ENCODE assay signal across 8 mouse cellular contexts in the genomic region with DNA sequence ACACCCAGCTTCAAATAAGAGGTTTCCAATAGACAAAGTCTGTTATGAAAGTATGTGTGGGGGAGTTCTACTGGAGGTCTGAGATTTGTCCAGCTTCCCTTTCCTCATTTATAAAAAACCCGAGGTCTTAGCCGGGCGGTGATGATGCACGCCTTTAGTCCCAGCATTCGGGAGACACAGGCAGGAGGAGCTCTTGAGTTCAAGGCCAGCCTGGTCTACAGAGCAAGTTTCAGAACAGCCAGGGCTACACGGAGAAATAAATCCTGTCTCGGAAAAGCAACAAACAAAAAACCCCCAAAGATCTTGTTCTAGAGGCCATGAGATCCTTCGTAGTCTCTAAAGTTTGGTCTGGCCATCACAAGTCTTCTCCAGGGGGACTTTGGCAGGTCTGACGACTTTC. TPM values are rescaled to one million over a fixed set of nuclear protein-coding genes. Genes with fewer than 3 reads are reported as not detected.
DNase-seq lines count a peak whose midpoint lies in the region; ATAC-seq lines count a peak whose summit lies in the region.

No protein-coding gene starts in this region.

- peaks cover 33% of the 10 kb centered on the region for H3K4me1 ChIP-seq in heart, embryonic 10.5 days
- peaks cover 38% of the 10 kb centered on the region for H3K4me1 ChIP-seq in hindbrain, embryonic 12.5 days
- peaks cover 50% of the 10 kb centered on the region for H3K4me1 ChIP-seq in liver, embryonic 15.5 days (replicated peaks)
- H3K4me1 ChIP-seq in stomach, embryonic 16.5 days (ENCODE audit: control insufficient read depth, insufficient read depth, low read length), result peaks cover 41% of the 10 kb centered on the region

- no peak for ATAC-seq in hindbrain, embryonic 12.5 days (ENCODE audit: low FRiP score)
- no peak for ATAC-seq in liver, embryonic 15.5 days (ENCODE audit: insufficient read depth)
- no peak for ATAC-seq in stomach, embryonic 16.5 days (ENCODE audit: insufficient read depth, low FRiP score)

- 5% methylated on average over 9 of the region's 9 CpGs for WGBS in heart, embryonic 10.5 days
- WGBS in hindbrain, embryonic 12.5 days, result 7% methylated on average over 9 of the region's 9 CpGs
- 2% methylated on average over 9 of the region's 9 CpGs for WGBS in liver, embryonic 15.5 days (ENCODE audit: insufficient replicate concordance)
- 3% methylated on average over 9 of the region's 9 CpGs for WGBS in stomach, embryonic 16.5 days

- no peak for DNase-seq in heart, embryonic 10.5 days (ENCODE audit: low spot score)
- no peak for DNase-seq in heart, adult 8-10 months (ENCODE audit: low spot score)
- DNase-seq in adrenal gland, postnatal 36 days, result peak; percentile 59 to 64
- no peak for DNase-seq in yolk sac, embryonic 10.5 days (ENCODE audit: low spot score)
- DNase-seq in gastrocnemius, adult 18-20 months (ENCODE audit: low spot score), result no peak

- no peaks in the 10 kb centered on the region for H3K9me3 ChIP-seq in heart, embryonic 10.5 days
- H3K9me3 ChIP-seq in hindbrain, embryonic 12.5 days (replicated peaks), result no peaks in the 10 kb centered on the region
- H3K9me3 ChIP-seq in liver, embryonic 15.5 days (replicated peaks), result no peaks in the 10 kb centered on the region
- H3K9me3 ChIP-seq in stomach, embryonic 16.5 days (replicated peaks; ENCODE audit: control insufficient read depth, low read length), result no peaks in the 10 kb centered on the region

- peak overlapping the region; percentile 62 for H3K4me2 ChIP-seq in hindbrain, embryonic 12.5 days (replicated peaks)
- peak overlapping the region; percentile 93 for H3K4me2 ChIP-seq in liver, embryonic 15.5 days
- H3K4me2 ChIP-seq in stomach, embryonic 16.5 days (ENCODE audit: low read depth, low read length), result peak overlapping the region; percentile 60

- H3K27ac ChIP-seq in heart, embryonic 10.5 days, result peak overlapping the region; percentile 92
- peak overlapping the region; percentile 87 for H3K27ac ChIP-seq in hindbrain, embryonic 12.5 days
- peak overlapping the region; percentile 86 for H3K27ac ChIP-seq in liver, embryonic 15.5 days (replicated peaks)
- H3K27ac ChIP-seq in stomach, embryonic 16.5 days (ENCODE audit: low read length), result peak overlapping the region; percentile 94

- peak overlapping the region; percentile 75 for H3K4me3 ChIP-seq in heart, embryonic 10.5 days
- peak overlapping the region; percentile 67 for H3K4me3 ChIP-seq in hindbrain, embryonic 12.5 days
- peak overlapping the region; percentile 96 for H3K4me3 ChIP-seq in liver, embryonic 15.5 days (replicated peaks)
- H3K4me3 ChIP-seq in stomach, embryonic 16.5 days (replicated peaks; ENCODE audit: low read length), result peak overlapping the region; percentile 66

- H3K36me3 ChIP-seq in heart, embryonic 10.5 days, result peaks cover under 1% of the 10 kb centered on the region; the same call in 1 of the 2 replicates
- no peaks in the 10 kb centered on the region for H3K36me3 ChIP-seq in hindbrain, embryonic 12.5 days
- peaks cover 3% of the 10 kb centered on the region; the same call in 1 of the 2 replicates for H3K36me3 ChIP-seq in liver, embryonic 15.5 days (replicated peaks)
- H3K36me3 ChIP-seq in stomach, embryonic 16.5 days (ENCODE audit: control insufficient read depth, insufficient read depth, low read length), result no peaks in the 10 kb centered on the region

- H3K27me3 ChIP-seq in heart, embryonic 10.5 days (ENCODE audit: insufficient read depth, poor library complexity, severe bottlenecking), result no peaks in the 10 kb centered on the region
- H3K27me3 ChIP-seq in hindbrain, embryonic 12.5 days, result no peaks in the 10 kb centered on the region
- H3K27me3 ChIP-seq in liver, embryonic 15.5 days, result peaks cover 1% of the 10 kb centered on the region; the same call in 1 of the 2 replicates
- H3K27me3 ChIP-seq in stomach, embryonic 16.5 days (ENCODE audit: control insufficient read depth, insufficient read depth, low read length), result no peaks in the 10 kb centered on the region

- H3K9ac ChIP-seq in hindbrain, embryonic 12.5 days, result peak overlapping the region; percentile 65
- peak overlapping the region; percentile 73 for H3K9ac ChIP-seq in liver, embryonic 15.5 days
- peak overlapping the region; percentile 76 for H3K9ac ChIP-seq in stomach, embryonic 16.5 days (ENCODE audit: low read length)

RNA-seq across cellular contexts. Expression of gene Fbxo24, which starts 0.8 kb away (rescaled TPM):
- polyA plus RNA-seq in heart, embryonic 10.5 days (2016; fragmentation: Nextera tagmentation; extraction: Ambion mirVana), result 0.28 and 0.31 TPM in 2 replicates
- total RNA-seq in heart, adult 8-10 months (2022), result under 1 TPM; 0.19 to 0.29 (median 0.23) TPM
- 1 to 10 TPM in 1 of 2 experiments, under 1 TPM in 1; 0.93 to 1.7 TPM for total RNA-seq in adrenal gland, postnatal 36 days (2021)
- 0.23 and 0.25 TPM in 2 replicates for polyA plus RNA-seq in hindbrain, embryonic 12.5 days (2016; fragmentation: Nextera tagmentation; extraction: Ambion mirVana)
- not detected in 2 replicates for polyA plus RNA-seq in liver, embryonic 15.5 days (2015; fragmentation: Nextera tagmentation; extraction: Ambion mirVana)
- polyA plus RNA-seq in stomach, embryonic 16.5 days (2015; fragmentation: Nextera tagmentation; extraction: Ambion mirVana), result 0.09 and 0.27 TPM in 2 replicates
- total RNA-seq in gastrocnemius, adult 18-20 months (2021), result under 1 TPM in 1 of 2 experiments, not detected in 1; 0.21 TPM

RNA-seq across cellular contexts. Expression of gene Lrch4, which starts 0.9 kb away (rescaled TPM):
- 23.3 and 23.7 TPM in 2 replicates for polyA plus RNA-seq in heart, embryonic 10.5 days (2016; fragmentation: Nextera tagmentation; extraction: Ambion mirVana)
- 10 to 100 TPM; 13.1 to 17.8 (median 17.1) TPM for total RNA-seq in heart, adult 8-10 months (2022)
- total RNA-seq in adrenal gland, postnatal 36 days (2021), result 10 to 100 TPM; 23.5 to 36.1 TPM
- 32.4 and 34.3 TPM in 2 replicates for polyA plus RNA-seq in hindbrain, embryonic 12.5 days (2016; fragmentation: Nextera tagmentation; extraction: Ambion mirVana)
- 25.7 and 26.4 TPM in 2 replicates for polyA plus RNA-seq in liver, embryonic 15.5 days (2015; fragmentation: Nextera tagmentation; extraction: Ambion mirVana)
- 36.4 and 39.4 TPM in 2 replicates for polyA plus RNA-seq in stomach, embryonic 16.5 days (2015; fragmentation: Nextera tagmentation; extraction: Ambion mirVana)
- 10 to 100 TPM; 15.0 to 18.0 TPM for total RNA-seq in gastrocnemius, adult 18-20 months (2021)

RNA-seq across cellular contexts. Expression of gene Gm20605, which starts 1.0 kb away (rescaled TPM):
- polyA plus RNA-seq in heart, embryonic 10.5 days (2016; fragmentation: Nextera tagmentation; extraction: Ambion mirVana), result 7.7 and 9.8 TPM in 2 replicates
- 1 to 10 TPM; 2.3 to 4.2 (median 2.7) TPM for total RNA-seq in heart, adult 8-10 months (2022)
- 1 to 10 TPM; 7.9 to 9.6 TPM for total RNA-seq in adrenal gland, postnatal 36 days (2021)
- polyA plus RNA-seq in hindbrain, embryonic 12.5 days (2016; fragmentation: Nextera tagmentation; extraction: Ambion mirVana), result 8.3 and 10.8 TPM in 2 replicates
- 6.0 and 7.8 TPM in 2 replicates for polyA plus RNA-seq in liver, embryonic 15.5 days (2015; fragmentation: Nextera tagmentation; extraction: Ambion mirVana)
- polyA plus RNA-seq in stomach, embryonic 16.5 days (2015; fragmentation: Nextera tagmentation; extraction: Ambion mirVana), result 9.4 and 12.2 TPM in 2 replicates
- total RNA-seq in gastrocnemius, adult 18-20 months (2021), result 1 to 10 TPM; 1.0 to 2.2 TPM

RNA-seq across cellular contexts. Expression of gene Sap25, which starts 13.1 kb away (rescaled TPM):
- polyA plus RNA-seq in heart, embryonic 10.5 days (2016; fragmentation: Nextera tagmentation; extraction: Ambion mirVana), result 4.8 and 6.4 TPM in 2 replicates
- 1 to 10 TPM; 1.6 to 4.0 (median 2.8) TPM for total RNA-seq in heart, adult 8-10 months (2022)
- 1 to 10 TPM; 1.9 to 7.8 TPM for total RNA-seq in adrenal gland, postnatal 36 days (2021)
- polyA plus RNA-seq in hindbrain, embryonic 12.5 days (2016; fragmentation: Nextera tagmentation; extraction: Ambion mirVana), result 7.6 and 8.0 TPM in 2 replicates
- 3.6 and 4.6 TPM in 2 replicates for polyA plus RNA-seq in liver, embryonic 15.5 days (2015; fragmentation: Nextera tagmentation; extraction: Ambion mirVana)
- 6.8 and 9.4 TPM in 2 replicates for polyA plus RNA-seq in stomach, embryonic 16.5 days (2015; fragmentation: Nextera tagmentation; extraction: Ambion mirVana)
- 1 to 10 TPM; 2.6 to 3.0 TPM for total RNA-seq in gastrocnemius, adult 18-20 months (2021)

RNA-seq across cellular contexts. Expression of gene Pcolce, which starts 14.4 kb away (rescaled TPM):
- 114 and 137 TPM in 2 replicates for polyA plus RNA-seq in heart, embryonic 10.5 days (2016; fragmentation: Nextera tagmentation; extraction: Ambion mirVana)
- total RNA-seq in heart, adult 8-10 months (2022), result 10 to 100 TPM; 38.9 to 46.0 (median 42.2) TPM
- 100 to 1,000 TPM; 874 to 904 TPM for total RNA-seq in adrenal gland, postnatal 36 days (2021)
- polyA plus RNA-seq in hindbrain, embryonic 12.5 days (2016; fragmentation: Nextera tagmentation; extraction: Ambion mirVana), result 66.6 and 82.5 TPM in 2 replicates
- polyA plus RNA-seq in liver, embryonic 15.5 days (2015; fragmentation: Nextera tagmentation; extraction: Ambion mirVana), result 16.6 and 17.4 TPM in 2 replicates
- polyA plus RNA-seq in stomach, embryonic 16.5 days (2015; fragmentation: Nextera tagmentation; extraction: Ambion mirVana), result 150 and 153 TPM in 2 replicates
- 10 to 100 TPM; 31.2 to 44.1 TPM for total RNA-seq in gastrocnemius, adult 18-20 months (2021)

Comparison
In these comparisons a context has a peak if more than half of its experiments do, and no peak if none do; other contexts are left out.
1. DNase-seq: peak in adrenal gland, postnatal 36 days (2 of 2); none in heart, embryonic 10.5 days (single experiment), heart, adult 8-10 months (single experiment), yolk sac, embryonic 10.5 days (single experiment) and gastrocnemius, adult 18-20 months (single experiment).
2. Peak in every context shown above with its lines, with median percentiles within 50 percentile points of each other: H3K27ac ChIP-seq, H3K4me3 ChIP-seq, H3K4me2 ChIP-seq and H3K9ac ChIP-seq.